Mouse (Mus musculus): ENCODE measurements around the gene Lpgat1. TPM values are rescaled to one million over a fixed set of nuclear protein-coding genes. Genes with fewer than 3 reads are reported as not detected.

Lpgat1 gene
- total RNA-seq, 2 experiments from 2014 or later: 28.1 to 32.9 TPM

Other genes starting within 250 kb of the Lpgat1 start
- 90.8 and 98.8 TPM in 2 replicates for gene Dtl, start 142.3 kb upstream of the Lpgat1 start, total RNA-seq (2015)
- gene Dtl, start 142.3 kb upstream of the Lpgat1 start, total RNA-seq (2017): 54.4 and 77.3 TPM in 2 replicates
- gene Ints7, start 142.2 kb upstream of the Lpgat1 start, total RNA-seq (2015): 37.0 and 39.8 TPM in 2 replicates
- gene Ints7, start 142.2 kb upstream of the Lpgat1 start, total RNA-seq (2017): 63.1 and 69.2 TPM in 2 replicates
- gene Nek2, start 103.6 kb downstream of the Lpgat1 start, total RNA-seq (2015): 22.4 and 23.4 TPM in 2 replicates
- 35.8 and 36.8 TPM in 2 replicates for gene Nek2, start 103.6 kb downstream of the Lpgat1 start, total RNA-seq (2017)
- 4.7 TPM in 2 replicates for gene Slc30a1, start 188.9 kb downstream of the Lpgat1 start, total RNA-seq (2015)
- gene Slc30a1, start 188.9 kb downstream of the Lpgat1 start, total RNA-seq (2017): 5.3 and 5.6 TPM in 2 replicates

All from megakaryocyte progenitor cell, adult 5-6 weeks (primary cell).